ENCODE assay signal across 9 mouse cellular contexts in the genomic region with DNA sequence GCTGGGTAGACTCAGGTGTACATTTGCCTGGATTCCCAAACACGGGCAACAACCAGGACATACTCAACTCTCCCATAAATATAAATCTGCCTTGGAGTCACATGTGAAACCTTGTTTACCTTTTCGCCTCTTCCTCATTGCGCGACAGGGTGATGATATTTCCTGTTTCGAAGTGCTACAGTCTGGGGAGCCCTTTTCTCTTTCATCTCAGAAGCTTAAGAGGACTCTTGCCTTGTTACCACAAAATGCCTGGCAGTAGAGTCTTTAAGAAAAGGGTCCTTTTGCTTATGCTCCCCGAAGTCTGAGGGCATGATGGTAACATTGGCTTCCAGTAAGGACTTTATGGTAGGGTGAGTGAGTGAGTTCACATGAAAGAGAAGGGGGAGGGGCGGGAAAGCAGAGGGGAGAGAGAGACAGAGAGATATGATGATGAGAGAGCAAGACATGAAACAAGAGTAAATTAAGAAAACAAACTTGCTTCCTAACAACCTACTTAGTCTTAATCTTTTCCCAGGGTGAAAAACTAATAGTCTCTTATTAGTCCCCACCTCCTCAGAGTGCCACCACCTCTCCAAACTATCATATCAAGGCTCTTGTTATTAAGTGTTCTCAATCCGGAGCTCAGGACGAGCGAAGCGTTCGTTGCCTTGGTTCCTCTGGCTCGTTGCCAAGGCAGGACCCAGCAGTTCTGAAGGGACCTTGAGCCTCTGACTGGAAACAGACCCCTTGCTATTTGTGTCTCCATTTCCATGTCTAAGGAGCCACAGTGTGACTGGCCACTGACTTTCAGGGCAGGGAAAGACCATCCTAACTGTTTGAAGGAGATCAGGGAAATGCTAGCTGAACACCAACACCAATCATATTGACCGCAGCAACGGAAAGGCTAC.
DNase-seq lines count a peak whose midpoint lies in the region; ATAC-seq and TF ChIP-seq lines count a peak whose summit lies in the region.
"Had no signal": no experiment of that assay in that cellular context is flagged by ENCODE, and none has a peak within 500 bp of the region (broad histone marks: within the 10 kb centered on the region; RNA-seq: fewer than 3 reads in every experiment).

No protein-coding gene starts in this region.

- no peak overlapping the region for H3K4me3 ChIP-seq in midbrain, embryonic 13.5 days (replicated peaks)
- H3K4me3 ChIP-seq in midbrain, embryonic 11.5 days (ENCODE audit: low read depth, low read length): no peak overlapping the region
- H3K4me3 ChIP-seq in thymus, adult 2 months (ENCODE audit: control insufficient read depth, insufficient read depth, low read length): no peak overlapping the region
- H3K4me3 ChIP-seq in forebrain, embryonic 16.5 days (replicated peaks; ENCODE audit: low read length): no peak overlapping the region
- H3K4me3 ChIP-seq: hindbrain, embryonic 15.5 days had no signal

- H3K9me3 ChIP-seq in midbrain, embryonic 13.5 days: no peaks in the 10 kb centered on the region
- H3K9me3 ChIP-seq in midbrain, embryonic 11.5 days (ENCODE audit: control insufficient read depth, low read length): no peaks in the 10 kb centered on the region
- no peaks in the 10 kb centered on the region for H3K9me3 ChIP-seq in forebrain, embryonic 16.5 days (ENCODE audit: control insufficient read depth, low read length)
- H3K9me3 ChIP-seq: hindbrain, embryonic 15.5 days had no signal

- no peak for DNase-seq in midbrain, embryonic 11.5 days (ENCODE audit: low spot score, missing footprints)
- peak; percentile 31 to 33 for DNase-seq in adrenal gland, adult 18-20 months (ENCODE audit: low spot score in 2 of 2)
- DNase-seq in heart, postnatal 4 days: peak; percentile 77
- peak; percentile 39 for DNase-seq in thymus, adult 2 months
- DNase-seq in kidney, adult 18-20 months: no peak
- DNase-seq in spleen, adult 18-20 months: no peak

- no peak overlapping the region for H3K27ac ChIP-seq in midbrain, embryonic 13.5 days
- no peak overlapping the region for H3K27ac ChIP-seq in midbrain, embryonic 11.5 days (ENCODE audit: low read depth, low read length)
- H3K27ac ChIP-seq in thymus, adult 2 months (ENCODE audit: control insufficient read depth, insufficient read depth, low read length): peak overlapping the region; percentile 50
- no peak overlapping the region for H3K27ac ChIP-seq in forebrain, embryonic 16.5 days (ENCODE audit: low read length)
- H3K27ac ChIP-seq: hindbrain, embryonic 15.5 days had no signal

- no peak for TF ChIP-seq POLR2A in thymus, adult 2 months (IDR thresholded peaks at IDR 0.05; ENCODE audit: control insufficient read depth, extremely low read depth, insufficient read depth, low read length, poor library complexity)

- TF ChIP-seq CTCF in thymus, adult 2 months (IDR thresholded peaks at IDR 0.05; ENCODE audit: borderline replicate concordance, control insufficient read depth, extremely low read depth, insufficient read depth, low read length, poor library complexity): no peak

- 0 out of 2 replicates have a peak, but pooled peaks have one; percentile 40 for ATAC-seq in midbrain, embryonic 13.5 days
- ATAC-seq in midbrain, embryonic 11.5 days (ENCODE audit: low FRiP score): no peak
- no peak for ATAC-seq in forebrain, embryonic 16.5 days

- WGBS in midbrain, embryonic 13.5 days: 70% methylated on average over 15 of the region's 15 CpGs
- WGBS in midbrain, embryonic 11.5 days: 85% methylated on average over 15 of the region's 15 CpGs
- 60% methylated on average over 15 of the region's 15 CpGs for WGBS in thymus, adult 2 months
- 63% methylated on average over 15 of the region's 15 CpGs for WGBS in forebrain, embryonic 16.5 days

- H3K4me1 ChIP-seq in midbrain, embryonic 13.5 days (replicated peaks): peaks cover 4% of the 10 kb centered on the region; the same call in 1 of the 2 replicates
- H3K4me1 ChIP-seq in midbrain, embryonic 11.5 days (ENCODE audit: control insufficient read depth, insufficient read depth, low read length): no peaks in the 10 kb centered on the region
- H3K4me1 ChIP-seq in thymus, adult 2 months (replicated peaks; ENCODE audit: control insufficient read depth, insufficient read depth, low read length): peaks cover 16% of the 10 kb centered on the region
- no peaks in the 10 kb centered on the region for H3K4me1 ChIP-seq in forebrain, embryonic 16.5 days (replicated peaks; ENCODE audit: control insufficient read depth, insufficient read depth, low read length)
- H3K4me1 ChIP-seq: hindbrain, embryonic 15.5 days had no signal

- H3K9ac ChIP-seq in midbrain, embryonic 13.5 days (replicated peaks): no peak overlapping the region
- no peak overlapping the region for H3K9ac ChIP-seq in midbrain, embryonic 11.5 days (ENCODE audit: low read length)
- H3K9ac ChIP-seq in forebrain, embryonic 16.5 days (replicated peaks; ENCODE audit: low read depth, low read length): no peak overlapping the region
- H3K9ac ChIP-seq: hindbrain, embryonic 15.5 days had no signal

- H3K36me3 ChIP-seq in midbrain, embryonic 13.5 days: no peaks in the 10 kb centered on the region
- H3K36me3 ChIP-seq in midbrain, embryonic 11.5 days (ENCODE audit: control insufficient read depth, insufficient read depth, low read length): no peaks in the 10 kb centered on the region
- no peaks in the 10 kb centered on the region for H3K36me3 ChIP-seq in thymus, adult 2 months (ENCODE audit: control insufficient read depth, insufficient read depth, low read length)
- H3K36me3 ChIP-seq in forebrain, embryonic 16.5 days (ENCODE audit: control insufficient read depth, insufficient read depth): no peaks in the 10 kb centered on the region
- H3K36me3 ChIP-seq: hindbrain, embryonic 15.5 days had no signal

- H3K4me2 ChIP-seq in midbrain, embryonic 13.5 days (replicated peaks): no peak overlapping the region
- H3K4me2 ChIP-seq in midbrain, embryonic 11.5 days: no peak overlapping the region
- H3K4me2 ChIP-seq in forebrain, embryonic 16.5 days (ENCODE audit: low read length): no peak overlapping the region
- H3K4me2 ChIP-seq: hindbrain, embryonic 15.5 days had no signal

- no peaks in the 10 kb centered on the region for H3K27me3 ChIP-seq in midbrain, embryonic 13.5 days
- no peaks in the 10 kb centered on the region for H3K27me3 ChIP-seq in midbrain, embryonic 11.5 days (ENCODE audit: control insufficient read depth, insufficient read depth, low read length)
- H3K27me3 ChIP-seq in thymus, adult 2 months (ENCODE audit: control insufficient read depth, insufficient read depth, low read length): no peaks in the 10 kb centered on the region
- no peaks in the 10 kb centered on the region for H3K27me3 ChIP-seq in forebrain, embryonic 16.5 days (replicated peaks; ENCODE audit: control insufficient read depth, insufficient read depth, low read length)
- H3K27me3 ChIP-seq: hindbrain, embryonic 15.5 days had no signal

Comparison
In these comparisons a context has a peak if more than half of its experiments do, and no peak if none do; other contexts are left out.
1. DNase-seq: peak in adrenal gland, adult 18-20 months (2 of 2), heart, postnatal 4 days (single experiment) and thymus, adult 2 months (single experiment); none in midbrain, embryonic 11.5 days (single experiment), kidney, adult 18-20 months (single experiment) and spleen, adult 18-20 months (0 of 2).